Mouse (Mus musculus) cerebellum, adult (tissue): ENCODE results near the gene Tpk1.
A peak's percentile ranks its signal among the peaks of the same experiment; 100 is the strongest.

ENCODE experiments used
- ATAC-seq: cut with Nextera tagmentation; 2 replicates; pipeline ENCODE4 v1.9.2; 2017; ENCODE audit warnings: mild to moderate bottlenecking, moderate library complexity, mixed read lengths; ENCODE audit not compliant: insufficient number of reproducible peaks, low FRiP score, low TSS enrichment

Gene Tpk1

GRCm38 (mm10) chr6:43296798-43297507 lies 369.1 kb downstream of the Tpk1 start:
- peak; percentile 56 for ATAC-seq

GRCm38 (mm10) chr6:43295908-43296307 lies 370.2 kb downstream of the Tpk1 start:
- ATAC-seq = peak; percentile 74
